16 mouse cellular contexts compared by ENCODE assay signal in genomic region chr7:136327281-136327680, GRCm38 (mm10).
DNase-seq lines count a peak whose midpoint lies in the region; ATAC-seq and TF ChIP-seq lines count a peak whose summit lies in the region.
"Had no signal": no experiment of that assay in that cellular context is flagged by ENCODE, and none has a peak within 500 bp of the region (broad histone marks: within the 10 kb centered on the region; RNA-seq: fewer than 3 reads in every experiment).

No protein-coding gene starts in this region.

- no peak overlapping the region for H3K9ac ChIP-seq in heart, postnatal 0 days (replicated peaks; ENCODE audit: low read depth, low read length)
- H3K9ac ChIP-seq in lung, postnatal 0 days (replicated peaks; ENCODE audit: low read depth): no peak overlapping the region
- H3K9ac ChIP-seq: hindbrain, embryonic 12.5 days; intestine, embryonic 15.5 days; kidney, embryonic 15.5 days; midbrain, embryonic 12.5 days had no signal

- no peaks in the 10 kb centered on the region for H3K36me3 ChIP-seq in heart, postnatal 0 days (replicated peaks; ENCODE audit: control insufficient read depth, insufficient read depth, low read length)
- no peaks in the 10 kb centered on the region for H3K36me3 ChIP-seq in lung, postnatal 0 days (ENCODE audit: insufficient read depth, low read length)
- H3K36me3 ChIP-seq: hindbrain, embryonic 12.5 days; intestine, embryonic 15.5 days; kidney, embryonic 15.5 days; midbrain, embryonic 12.5 days had no signal

- no peak for TF ChIP-seq EP300 in heart, postnatal 0 days (IDR thresholded peaks at IDR 0.05; ENCODE audit: low read depth)
- peak; percentile 43; the same call in 1 of the 2 replicates for TF ChIP-seq EP300 in lung, postnatal 0 days (IDR thresholded peaks at IDR 0.05)

- H3K27me3 ChIP-seq in heart, postnatal 0 days (ENCODE audit: control insufficient read depth, insufficient read depth, low read length): no peaks in the 10 kb centered on the region
- H3K27me3 ChIP-seq in lung, postnatal 0 days (replicated peaks; ENCODE audit: insufficient read depth, low read length): no peaks in the 10 kb centered on the region
- H3K27me3 ChIP-seq: hindbrain, embryonic 12.5 days; intestine, embryonic 15.5 days; kidney, embryonic 15.5 days; midbrain, embryonic 12.5 days had no signal

- no peak overlapping the region for H3K4me3 ChIP-seq in heart, postnatal 0 days (ENCODE audit: low read depth, low read length)
- no peak overlapping the region for H3K4me3 ChIP-seq in lung, postnatal 0 days (ENCODE audit: low read depth, low read length)
- H3K4me3 ChIP-seq: erythroblast, embryonic 14.5 days; hindbrain, embryonic 12.5 days; intestine, embryonic 15.5 days; kidney, embryonic 15.5 days; midbrain, embryonic 12.5 days; myocyte had no signal

- H3K27ac ChIP-seq in heart, postnatal 0 days (ENCODE audit: low read depth): no peak overlapping the region
- H3K27ac ChIP-seq in lung, postnatal 0 days (ENCODE audit: low read length): no peak overlapping the region
- H3K27ac ChIP-seq: hindbrain, embryonic 12.5 days; intestine, embryonic 15.5 days; kidney, embryonic 15.5 days; midbrain, embryonic 12.5 days had no signal

- TF ChIP-seq CTCF in heart, postnatal 0 days (IDR thresholded peaks at IDR 0.05; ENCODE audit: low read depth): no peak
- no peak for TF ChIP-seq CTCF in lung, postnatal 0 days (IDR thresholded peaks at IDR 0.05)

- H3K9me3 ChIP-seq in heart, postnatal 0 days (replicated peaks; ENCODE audit: control insufficient read depth, low read length): no peaks in the 10 kb centered on the region
- H3K9me3 ChIP-seq in lung, postnatal 0 days (ENCODE audit: low read length): no peaks in the 10 kb centered on the region
- H3K9me3 ChIP-seq: hindbrain, embryonic 12.5 days; intestine, embryonic 15.5 days; kidney, embryonic 15.5 days; midbrain, embryonic 12.5 days had no signal

- DNase-seq in adrenal gland, postnatal 10 days: peak; percentile 23
- DNase-seq in adrenal gland, postnatal 25 days: no peak
- DNase-seq in Muller cell, postnatal 12 days (ENCODE audit: inconsistent ontology term): peak; percentile 16
- peak; percentile 46 for DNase-seq in heart, postnatal 0 days (ENCODE audit: low spot score)
- peak; percentile 34 for DNase-seq in lung, postnatal 0 days (ENCODE audit: low spot score)
- no peak for DNase-seq in cerebellum, adult 9-10 months
- no peak for DNase-seq in cerebellum, adult 18-20 months
- DNase-seq: cerebellum, adult 11-12 months; thymus, postnatal 14 days had no signal

- ATAC-seq in heart, postnatal 0 days (ENCODE audit: insufficient read depth, low read depth): peak; percentile 80
- ATAC-seq in lung, postnatal 0 days: peak; percentile 77
- no peak for ATAC-seq in activated CD4-positive, CD25-positive, alpha-beta regulatory T cell, adult 4 months
- ATAC-seq: intestine, embryonic 15.5 days had no signal

- H3K4me1 ChIP-seq in heart, postnatal 0 days (ENCODE audit: control insufficient read depth, insufficient read depth): 0 out of 2 replicates have a peak, but pooled peaks cover 7% of the 10 kb centered on the region
- no peaks in the 10 kb centered on the region for H3K4me1 ChIP-seq in lung, postnatal 0 days (ENCODE audit: insufficient read depth, low read depth, low read length)
- H3K4me1 ChIP-seq: hindbrain, embryonic 12.5 days; intestine, embryonic 15.5 days had no signal

- no peak overlapping the region for H3K4me2 ChIP-seq in heart, postnatal 0 days (ENCODE audit: low read depth, low read length)
- H3K4me2 ChIP-seq in lung, postnatal 0 days (replicated peaks; ENCODE audit: low read depth, low read length): no peak overlapping the region
- H3K4me2 ChIP-seq: hindbrain, embryonic 12.5 days; intestine, embryonic 15.5 days; kidney, embryonic 15.5 days; midbrain, embryonic 12.5 days had no signal

- 42% methylated on average over 4 of the region's 4 CpGs for WGBS in heart, postnatal 0 days
- WGBS in lung, postnatal 0 days: 50% methylated on average over 4 of the region's 4 CpGs

Comparison
In these comparisons a context has a peak if more than half of its experiments do, and no peak if none do; other contexts are left out.
1. DNase-seq: peak in adrenal gland, postnatal 10 days (single experiment), Muller cell, postnatal 12 days (single experiment), heart, postnatal 0 days (single experiment) and lung, postnatal 0 days (single experiment); none in adrenal gland, postnatal 25 days (single experiment), cerebellum, adult 9-10 months (single experiment) and cerebellum, adult 18-20 months (0 of 2).